Mouse (Mus musculus) effector memory CD4-positive, alpha-beta T cell, adult 7 months (primary cell): Measurements from ENCODE around the gene Mtf1. TPM values are rescaled to one million over a fixed set of nuclear protein-coding genes. Genes with fewer than 3 reads are reported as not detected.

Experiments
- polyA plus RNA-seq: library from polyadenylated mRNA; unstranded; fragments of 100-300 nt; shearing (Covaris generic); gene quantifications from one replicate; pipeline ENCODE4 v1.2.1, GENCODE M21; 2017

The Mtf1 gene
- 17.0 TPM for polyA plus RNA-seq

GRCm38 (mm10) chr4:124801552-124802308 lies at the start of gene Mtf1:
Gene Mtf1 (plus strand): TSS chr4:124802104.

DNA sequence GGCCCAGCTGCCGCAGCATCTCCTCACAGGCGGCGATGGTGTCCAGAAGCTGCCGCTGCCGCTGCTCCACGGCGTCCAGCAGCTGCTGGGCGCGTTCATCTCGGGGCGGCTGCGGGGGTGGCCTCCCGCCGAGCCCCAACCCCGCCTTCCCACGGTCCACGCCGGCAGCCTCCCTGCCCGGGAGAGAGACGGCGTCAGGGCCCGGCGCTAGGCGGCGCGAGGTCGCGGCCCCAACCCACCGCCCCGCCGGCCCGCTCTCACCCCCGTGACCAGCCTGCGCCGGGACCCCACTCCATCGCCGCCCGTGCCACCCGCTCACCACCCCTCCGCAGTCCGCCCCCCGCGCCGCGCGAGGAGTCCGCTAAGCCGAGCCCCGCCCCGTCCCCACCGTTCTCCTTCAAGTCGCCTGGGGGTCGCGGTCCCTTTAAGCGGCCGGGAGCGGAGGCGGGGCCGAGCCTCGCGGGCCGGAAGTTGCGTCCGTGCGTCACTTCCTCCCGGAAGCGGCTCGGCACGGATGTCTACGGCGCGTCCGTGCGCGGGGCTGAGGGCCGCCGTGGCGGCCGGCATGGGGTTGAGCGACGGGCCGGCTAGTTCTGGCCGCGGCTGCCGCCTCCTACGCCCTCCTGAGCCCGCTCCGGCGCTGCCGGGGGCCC lies 48.5 kb downstream of the Mtf1 start, which contains the start of gene Yrdc:
Gene Yrdc (plus strand): TSS at position 419 of the 653 bp plus-strand sequence.

GRCm38 (mm10) chr4:124850933-124851658 lies 49.2 kb downstream of the Mtf1 start, which contains the start of gene 1110065P20Rik:
Gene 1110065P20Rik (minus strand): TSS chr4:124851196.

GRCm38 (mm10) chr4:124861283-124862188 lies 59.6 kb downstream of the Mtf1 start, which contains the start of gene Maneal:
Gene Maneal (minus strand): TSS chr4:124862171.

DNA sequence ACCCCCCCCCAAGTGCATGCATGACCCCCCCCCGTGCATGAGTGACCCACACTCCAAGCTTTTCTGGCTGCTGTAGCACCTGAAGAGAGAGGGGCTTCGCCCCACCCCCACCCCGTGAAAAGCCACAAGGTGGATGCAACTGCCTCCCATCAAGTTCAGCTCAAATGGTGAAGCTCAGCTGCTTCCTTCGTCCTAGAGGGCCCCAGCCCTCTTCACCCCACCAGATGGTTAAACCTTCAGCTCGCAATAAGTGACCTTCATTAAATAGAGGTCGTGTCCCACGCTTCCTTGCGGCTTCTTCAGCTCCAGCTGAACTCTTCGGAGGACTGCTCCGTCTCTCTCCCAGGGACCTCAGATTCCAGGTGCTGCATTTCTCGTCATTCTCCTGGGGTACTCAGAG lies 78.7 kb downstream of the Mtf1 start, which contains the start of gene Epha10:
Gene Epha10 (plus strand): TSS at position 301 of the 400 bp plus-strand sequence.

Other genes starting within 250 kb of the Mtf1 start
- 1.6 TPM for gene 3100002H09Rik, start 191.3 kb upstream of the Mtf1 start, polyA plus RNA-seq
- gene Pou3f1, start 145.3 kb upstream of the Mtf1 start, polyA plus RNA-seq: 0.87 TPM
- 34.9 TPM for gene Utp11, start 108.5 kb upstream of the Mtf1 start, polyA plus RNA-seq
- 0.23 TPM for gene Fhl3, start 101.4 kb upstream of the Mtf1 start, polyA plus RNA-seq
- 77.3 TPM for gene Sf3a3, start 87.3 kb upstream of the Mtf1 start, polyA plus RNA-seq
- gene Inpp5b, start 60.3 kb upstream of the Mtf1 start, polyA plus RNA-seq: 118 TPM
- gene Yrdc, start 48.6 kb downstream of the Mtf1 start, polyA plus RNA-seq: 182 TPM
- 20.4 TPM for gene 1110065P20Rik, start 49.1 kb downstream of the Mtf1 start, polyA plus RNA-seq
- gene Maneal, start 60.1 kb downstream of the Mtf1 start, polyA plus RNA-seq: 2.6 TPM
- 0.55 TPM for gene Epha10, start 78.8 kb downstream of the Mtf1 start, polyA plus RNA-seq
- gene 9930104L06Rik, start 134.9 kb downstream of the Mtf1 start, polyA plus RNA-seq: 8.6 TPM
- gene Cdca8, start 137.2 kb downstream of the Mtf1 start, polyA plus RNA-seq: 2.3 TPM
- not detected for gene Rspo1, start 184.3 kb downstream of the Mtf1 start, polyA plus RNA-seq
- 77.3 TPM for gene Gnl2, start 214.5 kb downstream of the Mtf1 start, polyA plus RNA-seq